Mouse (Mus musculus) myocyte (in vitro differentiated cells): ENCODE data around the gene Mov10.

Experiments
- CEBPB ChIP-seq: IDR thresholded peaks from 2 replicates; pipeline ENCODE4 v1.6.1; 2011; ENCODE audit warnings: mild to moderate bottlenecking, moderate library complexity; ENCODE audit not compliant: poor library complexity, insufficient read depth, severe bottlenecking
- E2F4 ChIP-seq: IDR thresholded peaks from one replicate; pipeline ENCODE4 v1.6.1; 2011; ENCODE audit warnings: mild to moderate bottlenecking, control low read depth, moderate library complexity; ENCODE audit not compliant: insufficient read depth
- MAX ChIP-seq: IDR thresholded peaks from one replicate; pipeline ENCODE4 v1.6.1; 2011; ENCODE audit warnings: low read depth, mild to moderate bottlenecking, control low read depth
- MYOD1 ChIP-seq, 3 experiments: IDR thresholded peaks; one replicate each; pipeline ENCODE4 v1.6.1; 2011; ENCODE audit warnings: control low read depth in 2 of 3, low read depth in 2 of 3, mild to moderate bottlenecking in 2 of 3, moderate library complexity in 1 of 3; ENCODE audit not compliant: insufficient read length in 2 of 3, control insufficient read depth in 1 of 3
- MYOG ChIP-seq, 3 experiments: IDR thresholded peaks; one replicate each; pipeline ENCODE4 v1.6.1; 2011; ENCODE audit warnings: control low read depth in 2 of 3, low read depth in 2 of 3, mild to moderate bottlenecking in 2 of 3; ENCODE audit not compliant: insufficient read length in 2 of 3, control insufficient read depth in 1 of 3, insufficient read depth in 1 of 3
- POLR2A ChIP-seq: IDR thresholded peaks from one replicate; pipeline ENCODE4 v1.6.1; 2011; ENCODE audit warnings: low read depth, mild to moderate bottlenecking, control low read depth, moderate library complexity; ENCODE audit not compliant: insufficient read length
- POLR2AphosphoS2 ChIP-seq: IDR thresholded peaks from one replicate; pipeline ENCODE4 v1.6.1; 2011; ENCODE audit warnings: low read depth, control low read depth; ENCODE audit not compliant: insufficient read length
- REST ChIP-seq: IDR thresholded peaks from one replicate; pipeline ENCODE4 v1.6.1; 2011; ENCODE audit warnings: mild to moderate bottlenecking, control low read depth, moderate library complexity; ENCODE audit not compliant: insufficient read depth, insufficient read length
- SRF ChIP-seq: IDR thresholded peaks from one replicate; pipeline ENCODE4 v1.6.1; 2011; ENCODE audit warnings: low read depth; ENCODE audit not compliant: control insufficient read depth, insufficient read length
- TCF12 ChIP-seq: IDR thresholded peaks from one replicate; pipeline ENCODE4 v1.6.1; 2011; ENCODE audit warnings: mild to moderate bottlenecking, control low read depth; ENCODE audit not compliant: poor library complexity, insufficient read depth, severe bottlenecking
- TCF3 ChIP-seq: IDR thresholded peaks from one replicate; pipeline ENCODE4 v1.6.1; 2011; ENCODE audit warnings: low read depth, control low read depth; ENCODE audit not compliant: insufficient read length
- USF1 ChIP-seq: IDR thresholded peaks from one replicate; pipeline ENCODE4 v1.6.1; 2011; ENCODE audit warnings: low read depth, mild to moderate bottlenecking, control low read depth, moderate library complexity

- TF ChIP-seq POLR2A (no peak), E2F4 (no peak), MAX (no peak), TCF12 (no peak), USF1 (no peak), TCF3 (no peak), MYOD1 (IDR thresholded peaks at IDR 0.05; ENCODE audit: control insufficient read depth in 1 of 3, insufficient read length in 2 of 3, low read depth in 2 of 3) (no peak), CEBPB (no peak), POLR2AphosphoS2 (no peak), MYOG (IDR thresholded peaks at IDR 0.05; ENCODE audit: control insufficient read depth in 1 of 3, insufficient read depth in 1 of 3, insufficient read length in 2 of 3, low read depth in 2 of 3) (no peak), SRF (no peak), REST (no peak)
Measured at GRCm38 (mm10) chr3:104777342-104777741, 41.0 kb downstream of the Mov10 start.
